ENCODE assay signal across 8 mouse cellular contexts in the genomic region with DNA sequence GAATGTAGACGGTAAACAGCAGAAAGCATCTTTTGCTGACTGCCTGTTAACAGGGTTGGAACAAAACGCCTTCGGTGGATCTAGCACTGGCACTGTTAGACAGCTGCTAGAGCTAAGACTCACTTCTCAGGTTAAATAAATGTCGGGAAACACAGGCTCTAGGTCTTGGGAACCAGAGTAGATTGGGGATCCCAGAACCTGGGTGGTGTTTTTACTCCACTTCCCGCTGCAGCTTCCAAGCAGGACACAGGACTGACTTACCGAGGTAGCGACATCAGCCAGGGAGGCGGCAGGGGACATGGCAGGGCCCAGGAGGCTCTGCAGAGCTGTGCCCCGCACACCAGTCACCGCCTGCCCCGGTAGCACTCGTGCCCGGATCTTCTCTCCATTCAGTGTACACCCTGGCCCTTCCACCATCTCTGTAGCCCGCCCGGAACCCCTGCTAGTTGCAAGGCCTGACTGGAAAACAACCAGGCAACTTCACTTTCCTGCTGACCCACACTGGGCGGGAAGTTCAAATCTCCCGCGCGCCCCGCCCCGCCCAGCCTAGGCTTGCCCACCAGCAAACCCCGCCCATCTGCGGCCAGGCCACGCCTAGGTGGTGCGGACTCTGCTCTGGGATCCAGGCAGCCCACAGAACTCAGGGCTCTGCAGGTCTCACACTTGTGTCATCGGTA. TPM values are rescaled to one million over a fixed set of nuclear protein-coding genes. Genes with fewer than 3 reads are reported as not detected.
DNase-seq lines count a peak whose midpoint lies in the region; ATAC-seq lines count a peak whose summit lies in the region.

Gene Neil3, minus strand, starts transcription at position 571 of the 677 bp plus-strand sequence.

- H3K4me3 ChIP-seq in forebrain, embryonic 11.5 days (ENCODE audit: low read depth, low read length) = peak within 1 kb of the TSS; percentile 44

- no peaks in the 10 kb centered on the region for H3K27me3 ChIP-seq in forebrain, embryonic 11.5 days (ENCODE audit: control insufficient read depth, insufficient read depth, low read length)

- peak; percentile 99 for ATAC-seq in forebrain, embryonic 11.5 days (replicated peaks; ENCODE audit: low FRiP score)

- H3K36me3 ChIP-seq in forebrain, embryonic 11.5 days (ENCODE audit: control insufficient read depth, insufficient read depth, low read length) = no peaks in the 10 kb centered on the region

- peak within 1 kb of the TSS; percentile 65 for H3K4me2 ChIP-seq in forebrain, embryonic 11.5 days (ENCODE audit: low read depth, low read length, severe bottlenecking)

- no peak within 1 kb of the TSS for H3K27ac ChIP-seq in forebrain, embryonic 11.5 days (ENCODE audit: low read depth, low read length)

- WGBS in forebrain, embryonic 11.5 days = 1% methylated on average over 26 of the region's 26 CpGs

- H3K9me3 ChIP-seq in forebrain, embryonic 11.5 days (ENCODE audit: control insufficient read depth, low read length) = no peaks in the 10 kb centered on the region

- intact Hi-C loops in heart, postnatal 10 days (cut with DNase I) = no loop called here

- H3K4me1 ChIP-seq in forebrain, embryonic 11.5 days (replicated peaks; ENCODE audit: control insufficient read depth, insufficient read depth, low read length) = no peaks in the 10 kb centered on the region

- H3K9ac ChIP-seq in forebrain, embryonic 11.5 days (ENCODE audit: low read length) = peak within 1 kb of the TSS; percentile 70

- DNase-seq in ES-CJ7 (ENCODE audit: low read depth, low spot score) = peak; percentile 83
- peak; percentile 85 for DNase-seq in c-Kit-negative CD71-positive TER-119-positive erythroid progenitor cells, embryonic 14.5 days (ENCODE audit: low read depth, low spot score)
- peak; percentile 93 for DNase-seq in forebrain, embryonic 11.5 days (ENCODE audit: low spot score)
- peak; percentile 88 for DNase-seq in heart, postnatal 10 days
- DNase-seq in kidney, postnatal 4 days = peak; percentile 92 to 95
- DNase-seq in lung, postnatal 14 days = peak; percentile 84
- DNase-seq in ovary, postnatal 36 days (ENCODE audit: low spot score) = peak; percentile 85
- peak; percentile 89 for DNase-seq in thymus, postnatal 4 days

RNA-seq across cellular contexts. Expression of gene Neil3, which starts in this region (rescaled TPM):
- 27.2 and 29.0 TPM in 2 replicates for polyA plus RNA-seq in forebrain, embryonic 11.5 days (2014; fragmentation: Nextera tagmentation; extraction: Ambion mirVana)
- total RNA-seq in heart, postnatal 10 days (2021) = 1 to 10 TPM; 5.5 TPM
